Mouse (Mus musculus) layer of hippocampus, postnatal 10 days (tissue): ENCODE measurements around the gene Rgs19. TPM values are rescaled to one million over a fixed set of nuclear protein-coding genes. Genes with fewer than 3 reads are reported as not detected.

Source experiments
- DNase-seq, 2 experiments: peaks; one replicate each; pipeline ENCODE4 v3.0.0; 2021; ENCODE audit warnings: low spot score in 2 of 2
- total RNA-seq, 2 experiments: library from RNA; stranded (reverse); gene quantifications; 2 replicates each; pipeline ENCODE4 v1.2.3; 2021

Gene Rgs19
- total RNA-seq, 2 experiments from 2014 or later = 55.1 to 59.7 TPM

GRCm38 (mm10) chr2:181684713-181685112 is 9.1 kb downstream of the Rgs19 start:
- peak in 1 of 2 experiments; percentile 14 for DNase-seq

- peak in 1 of 2 experiments; percentile 10 for DNase-seq
These were observed 10.4 kb downstream of the Rgs19 start for GRCm38 (mm10) chr2:181683381-181683780.

GRCm38 (mm10) chr2:181681978-181682377 is 11.8 kb downstream of the Rgs19 start:
- no peak for DNase-seq

GRCm38 (mm10) chr2:181680716-181681117 is 13.1 kb downstream of the Rgs19 start:
- DNase-seq = no peak

- DNase-seq = peak; percentile 71 to 77
These were observed 13.6 kb downstream of the Rgs19 start, which contains the start of gene Tcea2 for GRCm38 (mm10) chr2:181679951-181680715. TSS of gene Tcea2 (plus strand) at chr2:181680310.

GRCm38 (mm10) chr2:181678780-181679179 is 15.0 kb downstream of the Rgs19 start:
- DNase-seq = peak; percentile 75 to 86

GRCm38 (mm10) chr2:181677755-181678098 is 16.1 kb downstream of the Rgs19 start:
- no peak for DNase-seq

GRCm38 (mm10) chr2:181677096-181677754 is 16.6 kb downstream of the Rgs19 start:
- no peak for DNase-seq

- DNase-seq = peak in 1 of 2 experiments; percentile 54
These were observed 17.4 kb downstream of the Rgs19 start for GRCm38 (mm10) chr2:181676424-181676823.

- DNase-seq = peak in 1 of 2 experiments; percentile 69
These were observed 18.3 kb downstream of the Rgs19 start for GRCm38 (mm10) chr2:181675454-181675853.

GRCm38 (mm10) chr2:181674934-181675333 is 18.8 kb downstream of the Rgs19 start:
- DNase-seq = no peak

- DNase-seq = no peak
These were observed 20.3 kb downstream of the Rgs19 start for GRCm38 (mm10) chr2:181673501-181673900.

GRCm38 (mm10) chr2:181671984-181672383 is 21.8 kb downstream of the Rgs19 start:
- no peak for DNase-seq

- no peak for DNase-seq
These were observed 22.5 kb downstream of the Rgs19 start, which contains the start of gene Sox18 for GRCm38 (mm10) chr2:181671326-181671725. TSS of gene Sox18 (minus strand) at chr2:181671640.

GRCm38 (mm10) chr2:181670913-181671311 is 22.9 kb downstream of the Rgs19 start:
- no peak for DNase-seq

GRCm38 (mm10) chr2:181670285-181670912 is 23.4 kb downstream of the Rgs19 start:
- DNase-seq = no peak

- DNase-seq = no peak
These were observed 30.5 kb downstream of the Rgs19 start for GRCm38 (mm10) chr2:181663298-181663630.

GRCm38 (mm10) chr2:181662620-181663297 is 31.0 kb downstream of the Rgs19 start:
- DNase-seq = no peak

GRCm38 (mm10) chr2:181659609-181660055 is 34.1 kb downstream of the Rgs19 start:
- DNase-seq = peak; percentile 88 to 89

- peak in 1 of 2 experiments; percentile 62 for DNase-seq
These were observed 34.7 kb downstream of the Rgs19 start for GRCm38 (mm10) chr2:181658930-181659555.

GRCm38 (mm10) chr2:181658528-181658927 is 35.2 kb downstream of the Rgs19 start:
- DNase-seq = no peak
